Mouse (Mus musculus) stomach, embryonic 14.5 days (tissue): ENCODE data around the gene Gm20388. TPM values are rescaled to one million over a fixed set of nuclear protein-coding genes. Genes with fewer than 3 reads are reported as not detected.
A peak's percentile ranks its signal among the peaks of the same experiment; 100 is the strongest.

Source experiments
- ATAC-seq: fragments of 200-750 bp; cut with Nextera tagmentation; 2 replicates; pipeline ENCODE4 v1.8.0; 2017; ENCODE audit warnings: low read depth, moderate TSS enrichment; ENCODE audit not compliant: insufficient number of reproducible peaks, insufficient read depth, low FRiP score
- H3K27ac ChIP-seq: fragments of 300-500 bp; sonication (generic); 2 replicates; pipeline ENCODE4 v1.5.1; 2014; ENCODE audit warnings: mild to moderate bottlenecking, low read length, moderate library complexity, mixed read lengths
- H3K27me3 ChIP-seq: fragments of 300-500 bp; sonication (generic); 2 replicates; pipeline ENCODE4 v1.6.1; 2014; ENCODE audit warnings: low read length, control low read depth, mixed read lengths; ENCODE audit not compliant: control insufficient read depth, insufficient read depth
- H3K36me3 ChIP-seq: fragments of 300-500 bp; sonication (generic); 2 replicates; pipeline ENCODE4 v1.6.1; 2014; ENCODE audit warnings: mild to moderate bottlenecking, control low read depth, low read length, moderate library complexity, mixed read lengths; ENCODE audit not compliant: control insufficient read depth, insufficient read depth
- H3K4me1 ChIP-seq: fragments of 300-500 bp; sonication (generic); 2 replicates; pipeline ENCODE4 v1.6.1; 2014; ENCODE audit warnings: low read length, control low read depth, mixed read lengths; ENCODE audit not compliant: control insufficient read depth, insufficient read depth
- H3K4me2 ChIP-seq: fragments of 300-500 bp; sonication (generic); replicated peaks from 2 replicates; pipeline ENCODE4 v1.6.1; 2014; ENCODE audit warnings: low read depth, low read length, control low read depth
- H3K4me3 ChIP-seq: fragments of 300-500 bp; sonication (generic); 2 replicates; pipeline ENCODE4 v1.5.1; 2014; ENCODE audit warnings: low read depth, low read length, control low read depth
- H3K9ac ChIP-seq: fragments of 300-500 bp; sonication (generic); replicated peaks from 2 replicates; pipeline ENCODE4 v1.6.1; 2014; ENCODE audit warnings: low read depth, mild to moderate bottlenecking, control low read depth, low read length, moderate library complexity, mixed read lengths
- H3K9me3 ChIP-seq: fragments of 300-500 bp; sonication (generic); 2 replicates; pipeline ENCODE4 v1.6.1; 2016; ENCODE audit warnings: low read depth, low read length, control low read depth; ENCODE audit not compliant: control insufficient read depth
- WGBS: fragments of 180-500 bp; shearing (Covaris S2); extraction: QIAGEN DNeasy Blood & Tissue Kit; methylation state at CpG from one replicate; pipeline ENCODE4 v1.1.7; 2014; 5-methylcytosine and 5-hydroxymethylcytosine counted together
- polyA plus RNA-seq: library from polyadenylated mRNA; unstranded; fragments of >200 nt; fragmentation: Nextera tagmentation; extraction: Ambion mirVana; gene quantifications from 2 replicates; pipeline ENCODE4 v1.2.1, GENCODE M21; 2014

Gm20388 gene
- polyA plus RNA-seq, 1 experiment from 2014 or later = 11.4 TPM

GRCm38 (mm10) chr8:121300501-121301411 lies 1390.1 kb downstream of the Gm20388 start:
- Histone ChIP-seq H3K9me3 (no peaks in the 10 kb centered on the region), H3K4me3 (0 out of 2 replicates have a peak overlapping the region, but pooled peaks have one; percentile 2), H3K4me1 (peaks cover 30% of the 10 kb centered on the region; the same call in 1 of the 2 replicates), H3K36me3 (no peaks in the 10 kb centered on the region), H3K9ac (0 out of 2 replicates have a peak overlapping the region, but pooled peaks have one; percentile 11), H3K27me3 (no peaks in the 10 kb centered on the region), H3K27ac (peak overlapping the region; percentile 85), H3K4me2 (peak overlapping the region; percentile 29)
- 10% methylated on average over 28 of the region's 28 CpGs for WGBS
- peak; percentile 74 for ATAC-seq

GRCm38 (mm10) chr8:121301431-121301830 lies 1390.8 kb downstream of the Gm20388 start:
- peak; percentile 54; the same call in 1 of the 2 replicates for ATAC-seq
- H3K9ac ChIP-seq = 0 out of 2 replicates have a peak overlapping the region, but pooled peaks have one; percentile 11
- peak overlapping the region; percentile 29 for H3K4me2 ChIP-seq
- H3K27ac ChIP-seq = peak overlapping the region; percentile 85
- 0 out of 2 replicates have a peak overlapping the region, but pooled peaks have one; percentile 2 for H3K4me3 ChIP-seq
- H3K4me1 ChIP-seq = peaks cover 30% of the 10 kb centered on the region; the same call in 1 of the 2 replicates
- WGBS = 6% methylated on average over 15 of the region's 15 CpGs
- no peaks in the 10 kb centered on the region for H3K27me3 ChIP-seq
- H3K36me3 ChIP-seq = no peaks in the 10 kb centered on the region
- no peaks in the 10 kb centered on the region for H3K9me3 ChIP-seq

- Histone ChIP-seq H3K4me1 (peaks cover 30% of the 10 kb centered on the region; the same call in 1 of the 2 replicates), H3K27me3 (no peaks in the 10 kb centered on the region), H3K9me3 (no peaks in the 10 kb centered on the region), H3K4me3 (no peak overlapping the region), H3K9ac (no peak overlapping the region), H3K4me2 (peak overlapping the region; percentile 29), H3K27ac (peak overlapping the region; percentile 85), H3K36me3 (no peaks in the 10 kb centered on the region)
- 32% methylated on average over 10 of the region's 10 CpGs for WGBS
- no peak for ATAC-seq
Measured at GRCm38 (mm10) chr8:121301978-121302649, 1391.5 kb downstream of the Gm20388 start.

GRCm38 (mm10) chr8:121307723-121308122 lies 1397.1 kb downstream of the Gm20388 start:
- Histone ChIP-seq H3K9me3 (no peaks in the 10 kb centered on the region), H3K9ac (no peak overlapping the region), H3K36me3 (no peaks in the 10 kb centered on the region), H3K27ac (no peak overlapping the region), H3K4me2 (no peak overlapping the region), H3K4me3 (no peak overlapping the region), H3K27me3 (no peaks in the 10 kb centered on the region), H3K4me1 (peaks cover 12% of the 10 kb centered on the region)
- 86% methylated on average over 7 of the region's 7 CpGs for WGBS
- ATAC-seq = no peak

GRCm38 (mm10) chr8:121310976-121311819 lies 1400.6 kb downstream of the Gm20388 start:
- Histone ChIP-seq H3K9ac (no peak overlapping the region), H3K27ac (0 out of 2 replicates have a peak overlapping the region, but pooled peaks have one; percentile 21), H3K4me3 (no peak overlapping the region)

GRCm38 (mm10) chr8:121313458-121313857 lies 1402.8 kb downstream of the Gm20388 start:
- H3K27me3 ChIP-seq = no peaks in the 10 kb centered on the region
- no peak overlapping the region for H3K9ac ChIP-seq
- ATAC-seq = no peak
- H3K4me2 ChIP-seq = no peak overlapping the region
- no peaks in the 10 kb centered on the region for H3K36me3 ChIP-seq
- H3K4me1 ChIP-seq = peaks cover 20% of the 10 kb centered on the region
- no peak overlapping the region for H3K4me3 ChIP-seq
- no peaks in the 10 kb centered on the region for H3K9me3 ChIP-seq
- WGBS = 48% methylated on average over 6 of the region's 6 CpGs
- H3K27ac ChIP-seq = no peak overlapping the region

More at GRCm38 (mm10) chr8:121310976-121311819, 1400.6 kb downstream of the Gm20388 start:
- H3K36me3 ChIP-seq = no peaks in the 10 kb centered on the region
- ATAC-seq = no peak
- H3K4me2 ChIP-seq = peak overlapping the region; percentile 25; the same call in 1 of the 2 replicates
- WGBS = 14% methylated on average over 25 of the region's 25 CpGs
- H3K9me3 ChIP-seq = no peaks in the 10 kb centered on the region
- no peaks in the 10 kb centered on the region for H3K27me3 ChIP-seq
- H3K4me1 ChIP-seq = peaks cover 19% of the 10 kb centered on the region

GRCm38 (mm10) chr8:121314036-121314435 lies 1403.4 kb downstream of the Gm20388 start:
- no peaks in the 10 kb centered on the region for H3K9me3 ChIP-seq

More at GRCm38 (mm10) chr8:121314036-121314435, 1403.4 kb downstream of the Gm20388 start:
- H3K27ac ChIP-seq = no peak overlapping the region
- H3K4me3 ChIP-seq = no peak overlapping the region
- no peak for ATAC-seq
- no peaks in the 10 kb centered on the region for H3K36me3 ChIP-seq
- 65% methylated on average over 5 of the region's 5 CpGs for WGBS
- no peak overlapping the region for H3K4me2 ChIP-seq
- H3K27me3 ChIP-seq = no peaks in the 10 kb centered on the region
- H3K4me1 ChIP-seq = peaks cover 20% of the 10 kb centered on the region
- no peak overlapping the region for H3K9ac ChIP-seq
